Mouse (Mus musculus): ENCODE results near the gene Mast1. TPM values are rescaled to one million over a fixed set of nuclear protein-coding genes. Genes with fewer than 3 reads are reported as not detected.

Mast1 gene
- total and polyA plus RNA-seq, 3 experiments = 0.21 to 0.34 TPM; not detected in 1

- H3K4me1 ChIP-seq (ENCODE audit: control insufficient read depth in 1 of 2, insufficient read depth in 2 of 2) = peaks cover 0 to 7% of the 10 kb centered on the region in 2 experiments; a peak in 2 of 4 replicates
- dilution Hi-C loops (cut with MboI; ENCODE audit: extremely low pct_ligation_motif_present, extremely low pct_unique_long_range_greater_than_20kb, low sequenced_read_pairs) (no loop called here), in situ Hi-C loops (cut with MboI; ENCODE audit: low pct_ligation_motif_present, low pct_unique_long_range_greater_than_20kb, low sequenced_read_pairs) (no loop called here)
- no peak overlapping the region for H3K4me2 ChIP-seq (ENCODE audit: insufficient read depth, low read depth, poor library complexity, severe bottlenecking)
- H3K9me3 ChIP-seq (replicated peaks; ENCODE audit: low read length) = peaks cover 2% of the 10 kb centered on the region
- TF ChIP-seq E2F4 (IDR thresholded peaks at IDR 0.05; ENCODE audit: insufficient replicate concordance, low read depth, low read length) (no peak), SMC3 (IDR thresholded peaks at IDR 0.05; ENCODE audit: low read depth, low read length) (no peak), MEF2A (IDR thresholded peaks at IDR 0.05; ENCODE audit: borderline replicate concordance, low read depth, low read length) (no peak), USF2 (conservative IDR thresholded peaks at IDR 0.05; ENCODE audit: low read depth, low read length) (no peak), HCFC1 (IDR thresholded peaks at IDR 0.05; ENCODE audit: low read depth, low read length) (no peak), ZKSCAN1 (IDR thresholded peaks at IDR 0.05; ENCODE audit: borderline replicate concordance, low read depth, low read length) (no peak)
- no peaks in the 10 kb centered on the region for H3K36me3 ChIP-seq (replicated peaks in 1 of 2; ENCODE audit: control insufficient read depth in 1 of 2, insufficient read depth in 1 of 2, low read length in 1 of 2)
- H3K4me3 ChIP-seq (replicated peaks in 1 of 3; ENCODE audit: low read depth in 2 of 3, low read length in 2 of 3, poor library complexity in 1 of 3) = no peak overlapping the region
- H3K27me3 ChIP-seq (replicated peaks) = peaks cover 69% of the 10 kb centered on the region
- no peaks in the 10 kb centered on the region for H3K79me2 ChIP-seq (replicated peaks; ENCODE audit: control insufficient read depth, extremely low read depth, insufficient read depth, poor library complexity, severe bottlenecking)
- H3K9ac ChIP-seq (ENCODE audit: insufficient read depth, low read depth) = no peak overlapping the region
- no peak for DNase-seq (ENCODE audit: extremely low read depth)
- no peak overlapping the region for H3K27ac ChIP-seq (ENCODE audit: insufficient read depth, low read depth)
Observed at GRCm38 (mm10) chr8:84943699-84944098, 6.5 kb upstream of the Mast1 start.

GRCm38 (mm10) chr8:84937620-84938485 is 694 bp upstream of the Mast1 start:
- no peak for DNase-seq (ENCODE audit: extremely low read depth)
- H3K27ac ChIP-seq (ENCODE audit: insufficient read depth, low read depth) = no peak overlapping the region
- H3K9me3 ChIP-seq (replicated peaks; ENCODE audit: low read length) = no peaks in the 10 kb centered on the region
- peaks cover 21 to 22% of the 10 kb centered on the region in 2 experiments for H3K4me1 ChIP-seq (ENCODE audit: control insufficient read depth in 1 of 2, insufficient read depth in 2 of 2)
- peak; percentile 75 for TF ChIP-seq ZNF384 (IDR thresholded peaks at IDR 0.05; ENCODE audit: low read depth, low read length)
- no peak for TF ChIP-seq MAX (IDR thresholded peaks at IDR 0.05; ENCODE audit: low read length)
- peak overlapping the region; percentile 90 for H3K4me2 ChIP-seq (ENCODE audit: insufficient read depth, low read depth, poor library complexity, severe bottlenecking)
- H3K4me3 ChIP-seq (replicated peaks in 1 of 3; ENCODE audit: low read depth in 2 of 3, low read length in 2 of 3, poor library complexity in 1 of 3) = no peak overlapping the region
- in situ Hi-C loops (cut with MboI; ENCODE audit: low pct_ligation_motif_present, low pct_unique_long_range_greater_than_20kb, low sequenced_read_pairs) = no loop called here
- no peaks in the 10 kb centered on the region for H3K36me3 ChIP-seq (replicated peaks in 1 of 2; ENCODE audit: control insufficient read depth in 1 of 2, insufficient read depth in 1 of 2, low read length in 1 of 2)
- H3K79me2 ChIP-seq (replicated peaks; ENCODE audit: control insufficient read depth, extremely low read depth, insufficient read depth, poor library complexity, severe bottlenecking) = no peaks in the 10 kb centered on the region
- H3K9ac ChIP-seq (ENCODE audit: insufficient read depth, low read depth) = no peak overlapping the region
- H3K27me3 ChIP-seq (replicated peaks) = peaks cover 78% of the 10 kb centered on the region
- dilution Hi-C loops (cut with MboI; ENCODE audit: extremely low pct_ligation_motif_present, extremely low pct_unique_long_range_greater_than_20kb, low sequenced_read_pairs) = no loop called here

GRCm38 (mm10) chr8:84936041-84936961 is 858 bp downstream of the Mast1 start:
- no peaks in the 10 kb centered on the region for H3K79me2 ChIP-seq (replicated peaks; ENCODE audit: control insufficient read depth, extremely low read depth, insufficient read depth, poor library complexity, severe bottlenecking)
- H3K4me3 ChIP-seq (replicated peaks in 1 of 3; ENCODE audit: low read depth in 2 of 3, low read length in 2 of 3, poor library complexity in 1 of 3) = no peak overlapping the region
- no peak overlapping the region for H3K27ac ChIP-seq (ENCODE audit: insufficient read depth, low read depth)
- H3K36me3 ChIP-seq (replicated peaks in 1 of 2; ENCODE audit: control insufficient read depth in 1 of 2, insufficient read depth in 1 of 2, low read length in 1 of 2) = no peaks in the 10 kb centered on the region
- dilution Hi-C loops (cut with MboI; ENCODE audit: extremely low pct_ligation_motif_present, extremely low pct_unique_long_range_greater_than_20kb, low sequenced_read_pairs) = no loop called here
- peaks cover 21 to 22% of the 10 kb centered on the region in 2 experiments for H3K4me1 ChIP-seq (ENCODE audit: control insufficient read depth in 1 of 2, insufficient read depth in 2 of 2)
- peak overlapping the region; percentile 90; the same call in 1 of the 2 replicates for H3K4me2 ChIP-seq (ENCODE audit: insufficient read depth, low read depth, poor library complexity, severe bottlenecking)
- peaks cover 79% of the 10 kb centered on the region for H3K27me3 ChIP-seq (replicated peaks)
- no peaks in the 10 kb centered on the region for H3K9me3 ChIP-seq (replicated peaks; ENCODE audit: low read length)
- TF ChIP-seq CHD2 (IDR thresholded peaks at IDR 0.05; ENCODE audit: low read length) (no peak), RAD21 (IDR thresholded peaks at IDR 0.05; ENCODE audit: low read depth, low read length) (no peak), E2F4 (IDR thresholded peaks at IDR 0.05; ENCODE audit: insufficient replicate concordance, low read depth, low read length) (no peak), USF2 (conservative IDR thresholded peaks at IDR 0.05; ENCODE audit: low read depth, low read length) (no peak), MAZ (IDR thresholded peaks at IDR 0.05; ENCODE audit: low read depth, low read length) (no peak), MXI1 (IDR thresholded peaks at IDR 0.05; ENCODE audit: low read depth, low read length) (no peak), ZC3H11A (IDR thresholded peaks at IDR 0.05; ENCODE audit: low read depth, low read length) (no peak), ELF1 (IDR thresholded peaks at IDR 0.05; ENCODE audit: low read depth, low read length) (no peak), NELFE (IDR thresholded peaks at IDR 0.05; ENCODE audit: low read depth, low read length) (no peak), USF1 (IDR thresholded peaks at IDR 0.05; ENCODE audit: low read depth, low read length) (no peak), RCOR1 (conservative IDR thresholded peaks at IDR 0.05; ENCODE audit: low read depth, low read length) (no peak), TCF12 (IDR thresholded peaks at IDR 0.05; ENCODE audit: low read depth, low read length) (no peak)
- no peak overlapping the region for H3K9ac ChIP-seq (ENCODE audit: insufficient read depth, low read depth)
- in situ Hi-C loops (cut with MboI; ENCODE audit: low pct_ligation_motif_present, low pct_unique_long_range_greater_than_20kb, low sequenced_read_pairs) = no loop called here
- no peak for DNase-seq (ENCODE audit: extremely low read depth)

Measured in CH12.LX (cell line).